Mouse (Mus musculus) kidney, embryonic 15.5 days (tissue): Measurements from ENCODE around the gene Nfia. TPM values are rescaled to one million over a fixed set of nuclear protein-coding genes. Genes with fewer than 3 reads are reported as not detected.

ENCODE experiments used
- ATAC-seq: fragments of 200-750 bp; cut with Nextera tagmentation; replicated peaks from 2 replicates; pipeline ENCODE4 v1.8.0; 2017; ENCODE audit warnings: moderate TSS enrichment; ENCODE audit not compliant: low FRiP score
- H3K27ac ChIP-seq: fragments of 300-500 bp; sonication (generic); 2 replicates; pipeline ENCODE4 v1.5.1; 2015; ENCODE audit warnings: mild to moderate bottlenecking, inconsistent platforms
- H3K27me3 ChIP-seq: fragments of 300-500 bp; sonication (generic); 2 replicates; pipeline ENCODE4 v1.6.1; 2015; ENCODE audit warnings: inconsistent platforms
- H3K36me3 ChIP-seq: fragments of 300-500 bp; sonication (generic); 2 replicates; pipeline ENCODE4 v1.6.1; 2015; ENCODE audit warnings: inconsistent platforms
- H3K4me1 ChIP-seq: fragments of 300-500 bp; sonication (generic); 2 replicates; pipeline ENCODE4 v1.6.1; 2015; ENCODE audit warnings: inconsistent platforms
- H3K4me2 ChIP-seq: fragments of 300-500 bp; sonication (generic); 2 replicates; pipeline ENCODE4 v1.6.1; 2015; ENCODE audit warnings: moderate library complexity, mild to moderate bottlenecking, inconsistent platforms
- H3K4me3 ChIP-seq: fragments of 300-500 bp; sonication (generic); replicated peaks from 2 replicates; pipeline ENCODE4 v1.5.1; 2015; ENCODE audit warnings: mild to moderate bottlenecking, inconsistent platforms
- H3K9ac ChIP-seq: fragments of 300-500 bp; sonication (generic); 2 replicates; pipeline ENCODE4 v1.6.1; 2015; ENCODE audit warnings: mild to moderate bottlenecking, inconsistent platforms
- H3K9me3 ChIP-seq: fragments of 300-500 bp; sonication (generic); replicated peaks from 2 replicates; pipeline ENCODE4 v1.6.1; 2016; ENCODE audit warnings: inconsistent platforms
- WGBS: fragments of 180-500 bp; shearing (Covaris S2); methylation state at CpG from one replicate; pipeline ENCODE4 v1.1.7; 2015; ENCODE audit warnings: mixed read lengths; 5-methylcytosine and 5-hydroxymethylcytosine counted together
- polyA plus RNA-seq: library from polyadenylated mRNA; unstranded; fragments of >200 nt; fragmentation: Nextera tagmentation; extraction: Ambion mirVana; gene quantifications from 2 replicates; pipeline ENCODE4 v1.2.1, GENCODE M21; 2015

Gene Nfia
- polyA plus RNA-seq, 1 experiment from 2014 or later, result 29.3 TPM

GRCm38 (mm10) chr4:97777706-97778176 lies 5.2 kb downstream of the Nfia start, which contains the start of gene E130114P18Rik:
E130114P18Rik (minus strand) TSS chr4:97778078.
- peak within 1 kb of the TSS; percentile 87 for H3K9ac ChIP-seq
- under 1% methylated on average over 37 of the region's 37 CpGs for WGBS
- 0 out of 2 replicates have a peak, but pooled peaks cover 2% of the 10 kb centered on the region for H3K36me3 ChIP-seq
- H3K4me1 ChIP-seq, result peaks cover 41% of the 10 kb centered on the region
- no peaks in the 10 kb centered on the region for H3K9me3 ChIP-seq
- peak within 1 kb of the TSS; percentile 78 for H3K4me3 ChIP-seq
- H3K27ac ChIP-seq, result peak within 1 kb of the TSS; percentile 88
- ATAC-seq, result peak; percentile 63
- H3K27me3 ChIP-seq, result peaks cover 68% of the 10 kb centered on the region
- peak within 1 kb of the TSS; percentile 88 for H3K4me2 ChIP-seq

GRCm38 (mm10) chr4:97778211-97779002 lies 5.9 kb downstream of the Nfia start:
- H3K27ac ChIP-seq, result peak overlapping the region; percentile 88
- under 1% methylated on average over 83 of the region's 94 CpGs for WGBS
- H3K4me1 ChIP-seq, result peaks cover 40% of the 10 kb centered on the region
- H3K4me2 ChIP-seq, result peak overlapping the region; percentile 88
- no peaks in the 10 kb centered on the region for H3K9me3 ChIP-seq
- peaks cover 8% of the 10 kb centered on the region for H3K36me3 ChIP-seq
- 0 out of 2 replicates have a peak, but pooled peaks have one; percentile 32 for ATAC-seq
- peaks cover 74% of the 10 kb centered on the region for H3K27me3 ChIP-seq
- peak overlapping the region; percentile 87 for H3K9ac ChIP-seq
- H3K4me3 ChIP-seq, result peak overlapping the region; percentile 78

DNA sequence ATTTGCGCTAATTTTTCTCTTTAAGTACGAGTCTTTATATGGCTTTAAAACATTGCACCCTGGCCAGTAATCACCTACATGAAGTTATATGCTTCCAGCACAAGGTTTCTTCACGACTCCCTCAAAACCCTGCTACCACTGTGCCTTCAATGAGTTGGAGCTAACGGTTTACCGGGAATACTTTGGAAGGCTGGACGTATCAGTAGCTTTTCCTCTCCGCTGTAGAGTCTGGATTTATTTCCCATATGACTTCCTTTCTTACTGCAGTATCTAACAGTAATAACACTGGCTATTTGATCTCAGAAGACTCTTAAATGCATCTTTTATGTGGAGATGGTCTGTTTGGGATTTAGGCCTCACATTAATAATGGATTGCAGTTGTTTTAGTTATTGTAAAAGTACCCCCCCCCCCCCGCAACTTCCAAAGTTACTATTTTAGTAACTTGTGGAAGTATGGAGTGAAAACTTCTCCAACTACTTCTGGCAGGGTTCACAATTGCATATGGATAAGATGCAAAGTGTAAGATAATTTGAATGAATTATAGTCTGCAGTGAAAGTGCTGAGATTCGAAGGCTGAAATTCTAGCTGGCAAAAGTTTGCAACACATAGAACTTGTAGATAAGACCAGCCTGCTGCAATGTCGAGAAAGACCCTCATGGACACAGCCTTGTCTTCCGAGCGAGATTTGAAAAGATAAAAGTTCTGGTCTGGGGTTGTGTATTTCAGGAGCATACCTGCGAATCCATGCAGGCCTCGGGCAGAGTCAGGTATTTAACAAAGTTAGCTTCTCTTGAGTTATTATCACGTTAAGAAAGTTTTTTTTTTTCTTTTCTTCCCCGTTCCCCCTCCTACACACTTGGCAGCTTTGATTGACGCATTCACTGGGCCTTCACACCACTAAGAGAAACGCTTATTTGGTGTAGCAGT lies 6.7 kb downstream of the Nfia start:
- H3K9me3 ChIP-seq, result no peaks in the 10 kb centered on the region
- peaks cover 75% of the 10 kb centered on the region for H3K27me3 ChIP-seq
- peaks cover 17% of the 10 kb centered on the region for H3K36me3 ChIP-seq
- WGBS, result 7% methylated on average over 18 of the region's 18 CpGs
- ATAC-seq, result no peak
- H3K4me3 ChIP-seq, result peak overlapping the region; percentile 78
- H3K9ac ChIP-seq, result peak overlapping the region; percentile 87
- H3K4me2 ChIP-seq, result peak overlapping the region; percentile 88
- H3K27ac ChIP-seq, result peak overlapping the region; percentile 88
- peaks cover 33% of the 10 kb centered on the region for H3K4me1 ChIP-seq

GRCm38 (mm10) chr4:97780024-97780423 lies 7.5 kb downstream of the Nfia start:
- Histone ChIP-seq H3K27me3 (peaks cover 75% of the 10 kb centered on the region), H3K4me3 (peak overlapping the region; percentile 78; the same call in 1 of the 2 replicates), H3K36me3 (peaks cover 21% of the 10 kb centered on the region), H3K4me2 (peak overlapping the region; percentile 88), H3K9me3 (no peaks in the 10 kb centered on the region), H3K27ac (0 out of 2 replicates have a peak overlapping the region, but pooled peaks have one; percentile 28), H3K4me1 (peaks cover 26% of the 10 kb centered on the region), H3K9ac (no peak overlapping the region)
- no peak for ATAC-seq
- WGBS, result 32% methylated on average over 7 of the region's 7 CpGs

DNA sequence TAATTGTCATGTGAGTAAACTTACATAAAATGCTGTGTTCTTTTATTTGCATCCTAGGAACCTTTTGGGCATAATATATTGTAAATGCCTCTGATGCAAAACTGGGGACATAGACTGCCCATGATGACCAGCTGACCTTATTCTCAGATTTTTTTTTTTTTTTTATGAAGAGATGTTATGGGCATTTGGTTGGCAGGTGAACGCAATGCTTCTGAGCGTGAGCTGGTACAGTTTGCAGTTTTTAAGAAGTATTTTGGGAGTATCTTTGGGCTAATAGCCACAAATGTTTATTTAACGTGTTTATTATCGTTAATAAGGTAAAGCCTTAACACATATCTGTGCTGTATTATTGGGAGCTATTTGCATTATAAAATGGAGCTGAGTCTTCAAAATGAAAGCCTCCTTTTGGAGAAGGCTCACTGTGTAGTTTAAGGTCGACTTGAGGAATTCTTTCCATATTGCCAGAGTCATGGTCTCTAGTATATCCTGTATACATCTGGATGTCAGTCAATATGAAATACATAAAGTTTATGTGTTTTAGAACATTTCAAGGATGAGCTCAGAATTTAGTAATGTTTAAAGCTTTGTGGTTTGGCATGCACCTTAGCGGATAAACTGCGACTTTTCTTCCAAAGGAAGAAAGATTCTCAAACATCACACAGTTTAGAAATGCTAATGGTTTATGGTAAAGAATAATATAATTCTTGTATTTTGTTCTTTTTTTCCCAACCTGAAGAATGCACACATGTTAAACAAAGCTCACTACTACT lies 8.3 kb downstream of the Nfia start:
- Histone ChIP-seq H3K36me3 (peaks cover 24% of the 10 kb centered on the region), H3K9ac (no peak overlapping the region), H3K4me1 (peaks cover 21% of the 10 kb centered on the region; the same call in 1 of the 2 replicates), H3K9me3 (no peaks in the 10 kb centered on the region), H3K4me3 (no peak overlapping the region), H3K4me2 (no peak overlapping the region), H3K27me3 (peaks cover 76% of the 10 kb centered on the region), H3K27ac (no peak overlapping the region)
- ATAC-seq, result no peak
- WGBS, result 78% methylated on average over 7 of the region's 7 CpGs

DNA sequence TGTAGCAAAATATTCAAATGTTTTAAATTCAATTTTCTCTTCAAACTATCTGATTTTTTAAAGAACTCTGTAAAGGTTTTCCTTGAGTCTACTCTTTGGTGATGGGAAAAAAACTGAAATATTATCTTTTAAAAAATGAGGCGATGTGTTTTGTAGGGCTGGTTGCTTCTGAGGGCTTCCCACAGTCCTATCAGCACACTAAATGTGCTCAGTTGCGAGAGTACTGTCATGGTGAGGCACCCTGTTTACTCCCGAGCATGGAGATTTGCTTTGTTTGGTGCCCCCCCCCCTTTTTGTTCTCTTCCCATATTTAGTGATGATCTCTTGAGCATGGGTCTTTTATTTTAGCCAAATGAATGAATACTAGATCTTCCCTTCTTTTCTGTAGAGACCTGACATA lies 9.5 kb downstream of the Nfia start:
- peaks cover 74% of the 10 kb centered on the region for H3K27me3 ChIP-seq
- 90% methylated on average over 3 of the region's 3 CpGs for WGBS
- H3K4me3 ChIP-seq, result no peak overlapping the region
- no peak overlapping the region for H3K9ac ChIP-seq
- H3K4me1 ChIP-seq, result peaks cover 15% of the 10 kb centered on the region; the same call in 1 of the 2 replicates
- no peak overlapping the region for H3K27ac ChIP-seq
- peaks cover 24% of the 10 kb centered on the region for H3K36me3 ChIP-seq
- no peaks in the 10 kb centered on the region for H3K9me3 ChIP-seq
- no peak overlapping the region for H3K4me2 ChIP-seq
- no peak for ATAC-seq

GRCm38 (mm10) chr4:97782497-97782896 lies 10.0 kb downstream of the Nfia start:
- peaks cover 76% of the 10 kb centered on the region for H3K27me3 ChIP-seq
- no peaks in the 10 kb centered on the region for H3K9me3 ChIP-seq
- WGBS, result 91% methylated on average over 6 of the region's 6 CpGs
- H3K4me1 ChIP-seq, result peaks cover 12% of the 10 kb centered on the region; the same call in 1 of the 2 replicates
- no peak for ATAC-seq
- H3K4me2 ChIP-seq, result no peak overlapping the region
- H3K9ac ChIP-seq, result no peak overlapping the region
- no peak overlapping the region for H3K4me3 ChIP-seq
- H3K36me3 ChIP-seq, result peaks cover 24% of the 10 kb centered on the region
- no peak overlapping the region for H3K27ac ChIP-seq

GRCm38 (mm10) chr4:97783073-97783879 lies 10.7 kb downstream of the Nfia start:
- Histone ChIP-seq H3K9me3 (no peaks in the 10 kb centered on the region), H3K4me2 (no peak overlapping the region), H3K27me3 (peaks cover 73% of the 10 kb centered on the region), H3K4me1 (peaks cover 5% of the 10 kb centered on the region; the same call in 1 of the 2 replicates), H3K27ac (no peak overlapping the region), H3K9ac (no peak overlapping the region), H3K36me3 (peaks cover 24% of the 10 kb centered on the region), H3K4me3 (no peak overlapping the region)
- ATAC-seq, result no peak
- 91% methylated on average over 26 of the region's 26 CpGs for WGBS

GRCm38 (mm10) chr4:97784236-97784635 lies 11.7 kb downstream of the Nfia start:
- no peak for ATAC-seq
- Histone ChIP-seq H3K36me3 (peaks cover 24% of the 10 kb centered on the region), H3K9me3 (no peaks in the 10 kb centered on the region), H3K9ac (no peak overlapping the region), H3K27ac (no peak overlapping the region), H3K4me2 (no peak overlapping the region), H3K27me3 (peaks cover 77% of the 10 kb centered on the region), H3K4me3 (no peak overlapping the region), H3K4me1 (0 out of 2 replicates have a peak, but pooled peaks cover 4% of the 10 kb centered on the region)
- WGBS, result 91% methylated on average over 11 of the region's 11 CpGs

DNA sequence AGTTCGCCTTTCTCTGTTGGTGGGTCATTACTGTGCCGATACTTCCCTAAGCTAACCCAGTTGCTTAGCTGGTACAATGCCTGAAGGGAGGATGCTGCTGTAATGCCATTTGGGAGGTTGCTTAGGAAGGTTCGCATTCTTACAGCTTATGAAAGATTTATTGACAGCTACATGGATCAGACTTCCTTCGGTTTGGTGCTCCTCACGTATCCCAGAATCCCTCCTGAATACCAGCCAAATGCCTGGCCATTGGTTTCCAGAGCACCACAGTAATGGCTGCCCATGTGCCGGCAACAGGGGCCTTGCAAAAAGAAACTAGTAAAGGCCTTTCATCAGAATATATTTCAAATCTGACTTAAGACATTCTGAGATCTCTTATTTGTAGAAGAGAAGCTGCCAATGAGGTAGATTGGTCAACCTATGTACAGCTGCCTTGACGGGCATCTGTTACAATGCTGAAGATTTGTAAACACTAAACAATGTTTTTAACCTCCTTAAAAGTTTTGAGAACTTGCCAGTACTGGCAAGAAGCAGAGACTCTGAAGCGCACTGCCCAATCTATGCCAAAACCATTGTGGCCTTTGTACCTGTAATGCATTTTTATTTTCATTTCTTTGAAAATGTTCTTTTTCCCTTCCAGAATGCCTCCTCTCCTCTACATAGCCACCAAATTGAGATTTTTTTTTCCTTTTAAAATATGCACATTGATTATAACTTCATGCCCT lies 13.2 kb downstream of the Nfia start:
- no peak overlapping the region for H3K4me3 ChIP-seq
- ATAC-seq, result no peak
- WGBS, result 81% methylated on average over 8 of the region's 8 CpGs
- 0 out of 2 replicates have a peak, but pooled peaks cover 6% of the 10 kb centered on the region for H3K4me1 ChIP-seq
- H3K36me3 ChIP-seq, result peaks cover 24% of the 10 kb centered on the region
- H3K9me3 ChIP-seq, result no peaks in the 10 kb centered on the region
- H3K27me3 ChIP-seq, result peaks cover 78% of the 10 kb centered on the region
- H3K27ac ChIP-seq, result no peak overlapping the region
- no peak overlapping the region for H3K9ac ChIP-seq
- no peak overlapping the region for H3K4me2 ChIP-seq
